Mouse (Mus musculus) retina, embryonic 14.5 days (tissue): Measurements from ENCODE around the gene Rassf4.

Source experiments
- DNase-seq: peaks from one replicate; pipeline ENCODE4 v3.0.0-alpha.2; 2015; ENCODE audit warnings: low spot score

Rassf4 gene

GRCm38 (mm10) chr6:116671768-116672167, 2.0 kb downstream of the Rassf4 start:
- DNase-seq: peak; percentile 34

GRCm38 (mm10) chr6:116671031-116671430, 2.7 kb downstream of the Rassf4 start:
- DNase-seq: peak; percentile 78

- peak; percentile 75 for DNase-seq
Measured at GRCm38 (mm10) chr6:116670144-116670543, 3.6 kb downstream of the Rassf4 start.

- DNase-seq: peak; percentile 42
Measured at GRCm38 (mm10) chr6:116668682-116669470, 4.9 kb downstream of the Rassf4 start.

- peak; percentile 43 for DNase-seq
Measured at GRCm38 (mm10) chr6:116667382-116667781, 6.4 kb downstream of the Rassf4 start.

GRCm38 (mm10) chr6:116666892-116667291, 6.9 kb downstream of the Rassf4 start:
- peak; percentile 50 for DNase-seq

- peak; percentile 55 for DNase-seq
Measured at GRCm38 (mm10) chr6:116666085-116666750, 7.5 kb downstream of the Rassf4 start.

- DNase-seq: no peak
Measured at GRCm38 (mm10) chr6:116664830-116665229, 8.9 kb downstream of the Rassf4 start.

- DNase-seq: no peak
Measured at GRCm38 (mm10) chr6:116664031-116664430, 9.7 kb downstream of the Rassf4 start.

- no peak for DNase-seq
Measured at GRCm38 (mm10) chr6:116663364-116663763, 10.4 kb downstream of the Rassf4 start.

- peak; percentile 92 for DNase-seq
Measured at GRCm38 (mm10) chr6:116653684-116654454, 19.9 kb downstream of the Rassf4 start.

- DNase-seq: no peak
Measured at GRCm38 (mm10) chr6:116653191-116653590, 20.6 kb downstream of the Rassf4 start.

GRCm38 (mm10) chr6:116651437-116652118, 22.2 kb downstream of the Rassf4 start:
- DNase-seq: no peak

GRCm38 (mm10) chr6:116650406-116650805, 23.3 kb downstream of the Rassf4 start, which contains the start of gene Depp1:
Gene Depp1, plus strand, starts transcription at chr6:116650609.
- no peak for DNase-seq

GRCm38 (mm10) chr6:116649811-116650210, 23.9 kb downstream of the Rassf4 start:
- DNase-seq: no peak

- no peak for DNase-seq
Measured at GRCm38 (mm10) chr6:116647763-116648162, 26.0 kb downstream of the Rassf4 start.

- DNase-seq: no peak
Measured at GRCm38 (mm10) chr6:116644335-116644734, 29.4 kb downstream of the Rassf4 start.

GRCm38 (mm10) chr6:116643881-116644280, 29.9 kb downstream of the Rassf4 start:
- DNase-seq: no peak

- DNase-seq: no peak
Measured at GRCm38 (mm10) chr6:116642942-116643341, 30.8 kb downstream of the Rassf4 start.

- no peak for DNase-seq
Measured at GRCm38 (mm10) chr6:116639663-116640062, 34.1 kb downstream of the Rassf4 start.

- no peak for DNase-seq
Measured at GRCm38 (mm10) chr6:116638871-116639270, 34.9 kb downstream of the Rassf4 start.

- DNase-seq: no peak
Measured at GRCm38 (mm10) chr6:116637496-116637895, 36.3 kb downstream of the Rassf4 start.
